Comparison of ENCODE assay signal across 14 mouse cellular contexts in genomic region chr3:26641351-26642249, GRCm38 (mm10). TPM values are rescaled to one million over a fixed set of nuclear protein-coding genes. Genes with fewer than 3 reads are reported as not detected.
DNase-seq lines count a peak whose midpoint lies in the region; ATAC-seq lines count a peak whose summit lies in the region.
"Had no signal": no experiment of that assay in that cellular context is flagged by ENCODE, and none has a peak within 500 bp of the region (broad histone marks: within the 10 kb centered on the region; RNA-seq: fewer than 3 reads in every experiment).

No protein-coding gene starts in this region.

- peak; percentile 78 for DNase-seq in embryo, embryonic 10 days (ENCODE audit: low spot score)
- DNase-seq in embryonic facial prominence, embryonic 11.5 days (ENCODE audit: low spot score): peak; percentile 29
- peak; percentile 60 for DNase-seq in hindbrain, embryonic 14.5 days (ENCODE audit: low spot score)
- DNase-seq in lung, postnatal 10 days: no peak
- no peak for DNase-seq in left cerebral cortex, adult 9 months (ENCODE audit: low spot score in 2 of 2)
- DNase-seq: cerebellum, adult 11-12 months; kidney, adult 11 months; thymus, adult 2 months had no signal

- no peak overlapping the region for H3K4me3 ChIP-seq in embryonic facial prominence, embryonic 11.5 days (ENCODE audit: low read depth, low read length)
- no peak overlapping the region for H3K4me3 ChIP-seq in hindbrain, embryonic 14.5 days (replicated peaks; ENCODE audit: low read length)
- no peak overlapping the region for H3K4me3 ChIP-seq in neural tube, embryonic 12.5 days
- H3K4me3 ChIP-seq: heart, embryonic 12.5 days had no signal

- no peak overlapping the region for H3K27ac ChIP-seq in embryonic facial prominence, embryonic 11.5 days (replicated peaks; ENCODE audit: low read depth, low read length)
- H3K27ac ChIP-seq in hindbrain, embryonic 14.5 days: no peak overlapping the region
- H3K27ac ChIP-seq in neural tube, embryonic 12.5 days: no peak overlapping the region

- WGBS in embryonic facial prominence, embryonic 11.5 days: 72% methylated on average over 15 of the region's 15 CpGs
- WGBS in hindbrain, embryonic 14.5 days: 23% methylated on average over 15 of the region's 15 CpGs
- 36% methylated on average over 15 of the region's 15 CpGs for WGBS in neural tube, embryonic 12.5 days

- H3K27me3 ChIP-seq in embryonic facial prominence, embryonic 11.5 days (ENCODE audit: control insufficient read depth, insufficient read depth, low read length): no peaks in the 10 kb centered on the region
- no peaks in the 10 kb centered on the region for H3K27me3 ChIP-seq in hindbrain, embryonic 14.5 days (ENCODE audit: control insufficient read depth, insufficient read depth, low read length)
- H3K27me3 ChIP-seq in neural tube, embryonic 12.5 days (replicated peaks): no peaks in the 10 kb centered on the region
- H3K27me3 ChIP-seq: heart, embryonic 12.5 days had no signal

- peak; percentile 85 for ATAC-seq in embryonic facial prominence, embryonic 11.5 days (replicated peaks; ENCODE audit: insufficient number of reproducible peaks, low FRiP score, low TSS enrichment, low read depth)
- peak; percentile 84 for ATAC-seq in hindbrain, embryonic 14.5 days (ENCODE audit: low FRiP score)
- ATAC-seq in neural tube, embryonic 12.5 days (ENCODE audit: low FRiP score, low read depth): peak; percentile 86
- ATAC-seq in erythroid progenitor cell, adult 5-6 weeks (replicated peaks; ENCODE audit: low FRiP score, poor library complexity, severe bottlenecking): no peak

- no peaks in the 10 kb centered on the region for H3K9me3 ChIP-seq in embryonic facial prominence, embryonic 11.5 days (replicated peaks; ENCODE audit: control insufficient read depth, low read length)
- no peaks in the 10 kb centered on the region for H3K9me3 ChIP-seq in hindbrain, embryonic 14.5 days (ENCODE audit: control insufficient read depth, low read length)
- H3K9me3 ChIP-seq in neural tube, embryonic 12.5 days: no peaks in the 10 kb centered on the region
- H3K9me3 ChIP-seq: G1E had no signal

- no peaks in the 10 kb centered on the region for H3K4me1 ChIP-seq in embryonic facial prominence, embryonic 11.5 days (ENCODE audit: control insufficient read depth, insufficient read depth, low read length)
- H3K4me1 ChIP-seq in hindbrain, embryonic 14.5 days (replicated peaks; ENCODE audit: control insufficient read depth, insufficient read depth, low read length): peaks cover 12% of the 10 kb centered on the region; the same call in 1 of the 2 replicates
- H3K4me1 ChIP-seq in neural tube, embryonic 12.5 days: peaks cover 11% of the 10 kb centered on the region
- H3K4me1 ChIP-seq: heart, embryonic 12.5 days had no signal

- no peak overlapping the region for H3K4me2 ChIP-seq in embryonic facial prominence, embryonic 11.5 days (ENCODE audit: low read depth, low read length)
- no peak overlapping the region for H3K4me2 ChIP-seq in hindbrain, embryonic 14.5 days (replicated peaks)
- 0 out of 2 replicates have a peak overlapping the region, but pooled peaks have one; percentile 16 for H3K4me2 ChIP-seq in neural tube, embryonic 12.5 days (replicated peaks)
- H3K4me2 ChIP-seq: heart, embryonic 12.5 days had no signal

- H3K9ac ChIP-seq in embryonic facial prominence, embryonic 11.5 days (replicated peaks; ENCODE audit: low read length): no peak overlapping the region
- no peak overlapping the region for H3K9ac ChIP-seq in hindbrain, embryonic 14.5 days
- no peak overlapping the region for H3K9ac ChIP-seq in neural tube, embryonic 12.5 days
- H3K9ac ChIP-seq: heart, embryonic 12.5 days had no signal

- no peaks in the 10 kb centered on the region for H3K36me3 ChIP-seq in embryonic facial prominence, embryonic 11.5 days (replicated peaks; ENCODE audit: control insufficient read depth, insufficient read depth, low read depth, low read length)
- no peaks in the 10 kb centered on the region for H3K36me3 ChIP-seq in hindbrain, embryonic 14.5 days (replicated peaks; ENCODE audit: control insufficient read depth, insufficient read depth)
- H3K36me3 ChIP-seq in neural tube, embryonic 12.5 days: no peaks in the 10 kb centered on the region
- H3K36me3 ChIP-seq: G1E; heart, embryonic 12.5 days had no signal

RNA-seq across cellular contexts. Expression of gene Spata16, which starts 4.2 kb away (rescaled TPM):
- polyA plus RNA-seq in embryonic facial prominence, embryonic 11.5 days (2014; fragmentation: Nextera tagmentation; extraction: Ambion mirVana): not detected in 2 replicates
- not detected in 2 replicates for polyA plus RNA-seq in hindbrain, embryonic 14.5 days (2014; fragmentation: Nextera tagmentation; extraction: Ambion mirVana)
- polyA plus RNA-seq in neural tube, embryonic 12.5 days (2016; fragmentation: Nextera tagmentation; extraction: Ambion mirVana): not detected in 2 replicates
- not detected in 2 replicates for total RNA-seq in erythroid progenitor cell, adult 5-6 weeks (2015; ENCODE audit: low replicate concordance)
- total RNA-seq in erythroid progenitor cell, adult 5-6 weeks (2017; ENCODE audit: low replicate concordance): not detected in 2 replicates
- total RNA-seq: G1E; megakaryocyte-erythroid progenitor cell, adult 5-6 weeks had no signal
- polyA plus RNA-seq: G1E; heart, embryonic 12.5 days; liver, embryonic 16.5 days; thymus, adult 2 months had no signal

Comparison
In these comparisons a context has a peak if more than half of its experiments do, and no peak if none do; other contexts are left out.
1. DNase-seq: peak in embryo, embryonic 10 days (single experiment), embryonic facial prominence, embryonic 11.5 days (single experiment) and hindbrain, embryonic 14.5 days (single experiment); none in lung, postnatal 10 days (single experiment) and left cerebral cortex, adult 9 months (0 of 2).